21 mouse cellular contexts compared by ENCODE assay signal in genomic region chr19:14351728-14352340, GRCm38 (mm10).
DNase-seq lines count a peak whose midpoint lies in the region; ATAC-seq and TF ChIP-seq lines count a peak whose summit lies in the region.
"Had no signal": no experiment of that assay in that cellular context is flagged by ENCODE, and none has a peak within 500 bp of the region (broad histone marks: within the 10 kb centered on the region; RNA-seq: fewer than 3 reads in every experiment).

No protein-coding gene starts in this region.

- ATAC-seq in liver, embryonic 11.5 days (replicated peaks; ENCODE audit: low FRiP score): no peak
- ATAC-seq in inflammation-experienced regulatory T-cells, adult 6 months: peak; percentile 96
- no peak for ATAC-seq in midbrain, embryonic 14.5 days (ENCODE audit: low FRiP score, low TSS enrichment)
- ATAC-seq: Patski had no signal

- TF ChIP-seq CTCF in liver, adult 2 months (IDR thresholded peaks at IDR 0.05; ENCODE audit: low read depth, low read length): no peak

- H3K27ac ChIP-seq in liver, adult 2 months (replicated peaks; ENCODE audit: insufficient read depth, low read depth, low read length): no peak overlapping the region
- no peak overlapping the region for H3K27ac ChIP-seq in liver, embryonic 11.5 days (ENCODE audit: low read depth, low read length)
- H3K27ac ChIP-seq in midbrain, embryonic 14.5 days (replicated peaks; ENCODE audit: low read depth, low read length): no peak overlapping the region
- H3K27ac ChIP-seq: gastrocnemius, adult 2 months; heart, embryonic 13.5 days; hindbrain, embryonic 14.5 days; limb, embryonic 13.5 days; liver, embryonic 15.5 days; neural tube, embryonic 13.5 days had no signal

- no peak overlapping the region for H3K9ac ChIP-seq in liver, adult 2 months (ENCODE audit: low read depth, low read length)
- no peak overlapping the region for H3K9ac ChIP-seq in liver, embryonic 11.5 days (ENCODE audit: low read depth, low read length)
- no peak overlapping the region for H3K9ac ChIP-seq in midbrain, embryonic 14.5 days (replicated peaks; ENCODE audit: low read length)
- H3K9ac ChIP-seq: heart, embryonic 13.5 days; hindbrain, embryonic 14.5 days; limb, embryonic 13.5 days; liver, embryonic 15.5 days; neural tube, embryonic 13.5 days had no signal

- no peaks in the 10 kb centered on the region for H3K36me3 ChIP-seq in liver, adult 2 months (ENCODE audit: control insufficient read depth, insufficient read depth, low read length)
- H3K36me3 ChIP-seq in liver, embryonic 11.5 days (ENCODE audit: control insufficient read depth, insufficient read depth, low read length): no peaks in the 10 kb centered on the region
- H3K36me3 ChIP-seq in midbrain, embryonic 14.5 days (ENCODE audit: control insufficient read depth, insufficient read depth, low read length): no peaks in the 10 kb centered on the region
- H3K36me3 ChIP-seq: heart, embryonic 13.5 days; limb, embryonic 13.5 days; liver, embryonic 15.5 days; neural tube, embryonic 13.5 days had no signal

- peak; percentile 10 for DNase-seq in liver, adult 2 months (ENCODE audit: extremely low read depth, low read depth, low spot score)
- DNase-seq in liver, embryonic 11.5 days (ENCODE audit: low spot score): no peak
- peak; percentile 74 for DNase-seq in CD4-positive, CD25-positive, alpha-beta regulatory T cell, adult 2 months (ENCODE audit: low read depth, low spot score)
- peak; percentile 42 for DNase-seq in thymus, postnatal 0 days (ENCODE audit: low spot score)
- no peak for DNase-seq in midbrain, embryonic 14.5 days
- no peak for DNase-seq in cerebellum, postnatal 4 days (ENCODE audit: low spot score in 2 of 2)
- DNase-seq in gastrocnemius, postnatal 36 days: no peak
- DNase-seq: adrenal gland, postnatal 14 days; cerebellum, postnatal 10 days; gastrocnemius, adult 2 months; heart, adult 11 months; kidney, adult 11 months; lung, postnatal 14 days had no signal

- intact Hi-C loops in gastrocnemius, postnatal 36 days (cut with DNase I): no loop called here

- 52% methylated on average over 4 of the region's 4 CpGs for WGBS in liver, adult 2 months
- WGBS in liver, embryonic 11.5 days: 37% methylated on average over 4 of the region's 4 CpGs
- 89% methylated on average over 4 of the region's 4 CpGs for WGBS in midbrain, embryonic 14.5 days

- TF ChIP-seq POLR2A in liver, adult 2 months (IDR thresholded peaks at IDR 0.05; ENCODE audit: extremely low read depth, insufficient read depth, low read length): no peak

- no peak overlapping the region for H3K4me3 ChIP-seq in liver, adult 2 months (ENCODE audit: insufficient read depth, low read depth, low read length)
- H3K4me3 ChIP-seq in liver, embryonic 11.5 days (ENCODE audit: low read depth, low read length): no peak overlapping the region
- no peak overlapping the region for H3K4me3 ChIP-seq in midbrain, embryonic 14.5 days (replicated peaks; ENCODE audit: low read depth, low read length)
- H3K4me3 ChIP-seq: gastrocnemius, adult 2 months; heart, embryonic 13.5 days; limb, embryonic 13.5 days; liver, embryonic 15.5 days; neural tube, embryonic 13.5 days had no signal

- H3K4me1 ChIP-seq in liver, adult 2 months (ENCODE audit: control insufficient read depth, insufficient read depth, low read length): no peaks in the 10 kb centered on the region
- H3K4me1 ChIP-seq in liver, embryonic 11.5 days (replicated peaks; ENCODE audit: control insufficient read depth, insufficient read depth, low read length): no peaks in the 10 kb centered on the region
- peaks cover 4% of the 10 kb centered on the region; the same call in 1 of the 2 replicates for H3K4me1 ChIP-seq in midbrain, embryonic 14.5 days (ENCODE audit: control insufficient read depth, insufficient read depth, low read length)
- H3K4me1 ChIP-seq: liver, embryonic 15.5 days had no signal

- H3K79me2 ChIP-seq in liver, adult 2 months (ENCODE audit: control insufficient read depth, insufficient read depth, low read length): no peaks in the 10 kb centered on the region

- no peaks in the 10 kb centered on the region for H3K9me3 ChIP-seq in liver, embryonic 11.5 days (ENCODE audit: control insufficient read depth, low read length)
- no peaks in the 10 kb centered on the region for H3K9me3 ChIP-seq in midbrain, embryonic 14.5 days (ENCODE audit: control insufficient read depth, low read length)
- H3K9me3 ChIP-seq: heart, embryonic 13.5 days; limb, embryonic 13.5 days; liver, embryonic 15.5 days; neural tube, embryonic 13.5 days had no signal

- H3K27me3 ChIP-seq in liver, adult 2 months (ENCODE audit: control insufficient read depth, insufficient read depth, low read length): no peaks in the 10 kb centered on the region
- H3K27me3 ChIP-seq in liver, embryonic 11.5 days (replicated peaks; ENCODE audit: control insufficient read depth, insufficient read depth, low read length): no peaks in the 10 kb centered on the region
- peaks cover 8% of the 10 kb centered on the region; the same call in 1 of the 2 replicates for H3K27me3 ChIP-seq in midbrain, embryonic 14.5 days (ENCODE audit: control insufficient read depth, insufficient read depth, low read length)
- H3K27me3 ChIP-seq: limb, embryonic 13.5 days; liver, embryonic 15.5 days; neural tube, embryonic 13.5 days had no signal

- no peak overlapping the region for H3K4me2 ChIP-seq in liver, embryonic 11.5 days
- no peak overlapping the region for H3K4me2 ChIP-seq in midbrain, embryonic 14.5 days (ENCODE audit: low read length)
- H3K4me2 ChIP-seq: heart, embryonic 13.5 days; hindbrain, embryonic 14.5 days; limb, embryonic 13.5 days; liver, embryonic 15.5 days; midbrain, embryonic 11.5 days; neural tube, embryonic 13.5 days had no signal

Comparison
In these comparisons a context has a peak if more than half of its experiments do, and no peak if none do; other contexts are left out.
1. DNase-seq: peak in liver, adult 2 months (single experiment), CD4-positive, CD25-positive, alpha-beta regulatory T cell, adult 2 months (single experiment) and thymus, postnatal 0 days (single experiment); none in liver, embryonic 11.5 days (single experiment), midbrain, embryonic 14.5 days (single experiment), cerebellum, postnatal 4 days (0 of 2) and gastrocnemius, postnatal 36 days (0 of 2).